Mouse (Mus musculus) lung, embryonic 14.5 days (tissue): ENCODE results near the gene Stk10. TPM values are rescaled to one million over a fixed set of nuclear protein-coding genes. Genes with fewer than 3 reads are reported as not detected.
A peak's percentile ranks its signal among the peaks of the same experiment; 100 is the strongest.

Experiments
- ATAC-seq: fragments of 200-750 bp; cut with Nextera tagmentation; 2 replicates; pipeline ENCODE4 v1.8.0; 2017; ENCODE audit warnings: mild to moderate bottlenecking, moderate TSS enrichment, moderate library complexity; ENCODE audit not compliant: insufficient read depth
- DNase-seq: peaks from one replicate; pipeline ENCODE4 v3.0.0-alpha.2; 2015
- H3K27ac ChIP-seq: fragments of 300-500 bp; sonication (generic); 2 replicates; pipeline ENCODE4 v1.5.1; 2014; ENCODE audit warnings: low read depth, mild to moderate bottlenecking, moderate library complexity
- H3K27me3 ChIP-seq: fragments of 300-500 bp; sonication (generic); 2 replicates; pipeline ENCODE4 v1.6.1; 2014; ENCODE audit warnings: low read length, control low read depth; ENCODE audit not compliant: insufficient read depth
- H3K36me3 ChIP-seq: fragments of 300-500 bp; sonication (generic); 2 replicates; pipeline ENCODE4 v1.6.1; 2014; ENCODE audit warnings: control low read depth; ENCODE audit not compliant: insufficient read depth
- H3K4me1 ChIP-seq: fragments of 300-500 bp; sonication (generic); 2 replicates; pipeline ENCODE4 v1.6.1; 2014; ENCODE audit warnings: antibody characterized with exemption, control low read depth; ENCODE audit not compliant: insufficient read depth
- H3K4me2 ChIP-seq: fragments of 300-500 bp; sonication (generic); 2 replicates; pipeline ENCODE4 v1.6.1; 2014; ENCODE audit warnings: mild to moderate bottlenecking
- H3K4me3 ChIP-seq: fragments of 300-500 bp; sonication (generic); 2 replicates; pipeline ENCODE4 v1.5.1; 2014; ENCODE audit warnings: low read depth, low read length
- H3K9ac ChIP-seq: fragments of 300-500 bp; sonication (generic); 2 replicates; pipeline ENCODE4 v1.6.1; 2014
- H3K9me3 ChIP-seq: fragments of 300-500 bp; sonication (generic); 2 replicates; pipeline ENCODE4 v1.6.1; 2016; ENCODE audit warnings: low read depth, low read length, control low read depth
- CTCF ChIP-seq: IDR thresholded peaks from 2 replicates; pipeline ENCODE4 v1.5.1; 2016; ENCODE audit warnings: antibody characterized with exemption, low read depth
- WGBS: fragments of 180-500 bp; shearing (Covaris S2); extraction: QIAGEN DNeasy Blood & Tissue Kit; methylation state at CpG from one replicate; pipeline ENCODE4 v1.1.7; 2014; 5-methylcytosine and 5-hydroxymethylcytosine counted together
- polyA plus RNA-seq: library from polyadenylated mRNA; unstranded; fragments of >200 nt; fragmentation: Nextera tagmentation; extraction: Ambion mirVana; gene quantifications from 2 replicates; pipeline ENCODE4 v1.2.1, GENCODE M21; 2014

Stk10 gene
- polyA plus RNA-seq, 1 experiment from 2014 or later = 2.0 TPM

DNA sequence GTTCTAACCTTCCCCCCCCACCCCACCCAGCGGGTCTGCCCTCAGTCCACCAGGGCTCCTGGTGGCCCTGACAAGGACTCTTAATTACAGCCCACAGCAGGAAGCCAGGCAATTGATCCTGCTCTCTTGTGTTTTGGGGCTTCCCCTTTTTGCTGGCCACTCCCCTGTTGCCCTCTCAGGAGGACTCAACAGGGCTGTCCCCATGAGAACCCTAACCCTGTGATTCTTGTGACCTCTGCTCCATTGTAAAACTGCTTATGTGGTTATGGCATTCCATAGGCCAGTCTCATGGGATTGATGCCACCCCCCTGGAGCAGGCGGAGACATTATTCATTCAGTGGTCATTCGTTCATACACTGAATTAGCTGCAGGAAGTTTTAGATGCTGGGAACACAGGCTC lies 30.6 kb downstream of the Stk10 start:
- 0 out of 2 replicates have a peak, but pooled peaks cover 3% of the 10 kb centered on the region for H3K4me1 ChIP-seq
- no peak for ATAC-seq
- H3K4me3 ChIP-seq = no peak overlapping the region
- WGBS = 57% methylated on average over 3 of the region's 3 CpGs
- no peak for TF ChIP-seq CTCF
- DNase-seq = no peak
- no peak overlapping the region for H3K27ac ChIP-seq
- no peaks in the 10 kb centered on the region for H3K27me3 ChIP-seq
- H3K9ac ChIP-seq = no peak overlapping the region
- H3K36me3 ChIP-seq = no peaks in the 10 kb centered on the region
- no peaks in the 10 kb centered on the region for H3K9me3 ChIP-seq
- H3K4me2 ChIP-seq = no peak overlapping the region

GRCm38 (mm10) chr11:32564629-32565028 lies 31.5 kb downstream of the Stk10 start:
- Histone ChIP-seq H3K27ac (no peak overlapping the region), H3K9me3 (no peaks in the 10 kb centered on the region), H3K36me3 (no peaks in the 10 kb centered on the region), H3K4me3 (no peak overlapping the region), H3K4me1 (0 out of 2 replicates have a peak, but pooled peaks cover 3% of the 10 kb centered on the region), H3K9ac (no peak overlapping the region), H3K4me2 (no peak overlapping the region), H3K27me3 (no peaks in the 10 kb centered on the region)
- DNase-seq (no peak), ATAC-seq (no peak)
- TF ChIP-seq CTCF = no peak
- 52% methylated on average over 4 of the region's 4 CpGs for WGBS

DNA sequence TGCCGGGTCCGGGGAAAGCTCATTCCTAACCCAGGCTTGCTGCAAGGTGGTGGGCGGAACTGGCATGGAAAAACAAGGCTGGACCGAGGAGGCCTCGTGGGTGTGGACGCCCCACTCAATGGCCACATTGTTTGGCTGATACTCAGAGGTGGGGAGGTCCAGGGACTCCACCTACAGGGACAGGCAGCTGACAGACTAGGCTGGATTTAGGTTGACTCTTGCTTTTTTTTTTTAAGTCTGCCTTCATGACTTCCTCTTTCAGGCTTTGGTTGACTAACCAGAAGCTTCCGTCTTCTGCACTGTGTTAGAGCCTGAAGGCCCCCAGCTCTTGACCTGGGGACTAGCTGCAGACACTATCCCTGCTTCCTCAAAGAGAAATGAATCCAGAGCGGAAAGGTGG lies 32.0 kb downstream of the Stk10 start:
- DNase-seq (no peak), ATAC-seq (no peak)
- Histone ChIP-seq H3K27me3 (no peaks in the 10 kb centered on the region), H3K4me2 (no peak overlapping the region), H3K27ac (no peak overlapping the region), H3K36me3 (no peaks in the 10 kb centered on the region), H3K4me3 (no peak overlapping the region), H3K9ac (no peak overlapping the region), H3K4me1 (0 out of 2 replicates have a peak, but pooled peaks cover 3% of the 10 kb centered on the region), H3K9me3 (no peaks in the 10 kb centered on the region)
- WGBS = 45% methylated on average over 8 of the region's 8 CpGs
- TF ChIP-seq CTCF = no peak

GRCm38 (mm10) chr11:32566184-32566583 lies 33.1 kb downstream of the Stk10 start:
- no peak overlapping the region for H3K4me2 ChIP-seq
- H3K4me1 ChIP-seq = 0 out of 2 replicates have a peak, but pooled peaks cover 3% of the 10 kb centered on the region
- no peak for TF ChIP-seq CTCF
- ATAC-seq = no peak
- H3K27me3 ChIP-seq = no peaks in the 10 kb centered on the region
- H3K9ac ChIP-seq = no peak overlapping the region
- no peak overlapping the region for H3K4me3 ChIP-seq
- 87% methylated on average over 6 of the region's 6 CpGs for WGBS
- no peak for DNase-seq
- H3K36me3 ChIP-seq = no peaks in the 10 kb centered on the region
- no peaks in the 10 kb centered on the region for H3K9me3 ChIP-seq
- H3K27ac ChIP-seq = no peak overlapping the region

- Histone ChIP-seq H3K4me1 (0 out of 2 replicates have a peak, but pooled peaks cover 3% of the 10 kb centered on the region), H3K4me2 (no peak overlapping the region), H3K27me3 (no peaks in the 10 kb centered on the region), H3K4me3 (no peak overlapping the region), H3K9ac (no peak overlapping the region), H3K36me3 (no peaks in the 10 kb centered on the region), H3K9me3 (no peaks in the 10 kb centered on the region), H3K27ac (no peak overlapping the region)
- no peak for TF ChIP-seq CTCF
- ATAC-seq = no peak
- WGBS = 73% methylated on average over 10 of the region's 10 CpGs
- peak; percentile 27 for DNase-seq
Observed at GRCm38 (mm10) chr11:32567000-32567855, 34.1 kb downstream of the Stk10 start.

DNA sequence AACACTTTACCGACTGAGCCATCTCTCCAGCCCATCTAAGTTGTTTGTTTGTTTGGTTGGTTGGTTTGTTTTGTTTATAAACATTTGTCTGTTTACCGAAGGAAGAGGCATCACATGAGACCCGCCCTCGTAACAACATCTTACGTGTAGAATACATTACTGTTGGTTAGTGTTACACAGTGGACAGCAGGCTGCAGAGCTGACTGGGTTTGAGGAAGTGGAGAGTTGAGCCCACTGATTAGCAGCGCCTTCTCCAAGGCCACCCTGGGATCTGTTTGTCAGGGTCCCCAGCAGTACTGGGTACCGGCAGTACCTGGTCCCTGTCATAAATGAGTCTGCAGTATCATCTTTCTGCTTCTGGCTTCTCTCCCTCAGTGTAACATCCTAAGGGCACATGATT lies 35.0 kb downstream of the Stk10 start:
- no peak for DNase-seq
- no peak for ATAC-seq
- WGBS = 74% methylated on average over 7 of the region's 7 CpGs
- no peaks in the 10 kb centered on the region for H3K27me3 ChIP-seq
- H3K27ac ChIP-seq = no peak overlapping the region
- H3K4me3 ChIP-seq = no peak overlapping the region
- no peak overlapping the region for H3K9ac ChIP-seq
- H3K36me3 ChIP-seq = no peaks in the 10 kb centered on the region
- 0 out of 2 replicates have a peak, but pooled peaks cover 3% of the 10 kb centered on the region for H3K4me1 ChIP-seq
- TF ChIP-seq CTCF = no peak
- no peaks in the 10 kb centered on the region for H3K9me3 ChIP-seq
- no peak overlapping the region for H3K4me2 ChIP-seq

GRCm38 (mm10) chr11:32568637-32569293 lies 35.7 kb downstream of the Stk10 start:
- Histone ChIP-seq H3K27ac (no peak overlapping the region), H3K36me3 (no peaks in the 10 kb centered on the region), H3K9ac (no peak overlapping the region), H3K9me3 (no peaks in the 10 kb centered on the region), H3K4me1 (0 out of 2 replicates have a peak, but pooled peaks cover 3% of the 10 kb centered on the region), H3K27me3 (no peaks in the 10 kb centered on the region), H3K4me3 (no peak overlapping the region), H3K4me2 (no peak overlapping the region)
- DNase-seq (peak; percentile 48), ATAC-seq (no peak)
- TF ChIP-seq CTCF = no peak
- 75% methylated on average over 15 of the region's 15 CpGs for WGBS
